Mouse (Mus musculus) forebrain, embryonic 12.5 days (tissue): Measurements from ENCODE around the gene Vmn1r44. TPM values are rescaled to one million over a fixed set of nuclear protein-coding genes. Genes with fewer than 3 reads are reported as not detected.
"Not testable (repeated sequence)": the region's sequence is repeated elsewhere in the genome, so short reads cannot be mapped to it uniquely, and the experiment has no call there.

Experiments
- ATAC-seq: fragments of 200-750 bp; cut with Nextera tagmentation; 2 replicates; pipeline ENCODE4 v1.8.0; 2017; ENCODE audit warnings: moderate TSS enrichment; ENCODE audit not compliant: low FRiP score
- H3K27ac ChIP-seq: fragments of 300-500 bp; sonication (generic); 2 replicates; pipeline ENCODE4 v1.5.1; 2016; ENCODE audit warnings: mild to moderate bottlenecking
- H3K27me3 ChIP-seq: fragments of 300-500 bp; sonication (generic); 2 replicates; pipeline ENCODE4 v1.6.1; 2016; ENCODE audit warnings: mild to moderate bottlenecking
- H3K36me3 ChIP-seq: fragments of 300-500 bp; sonication (generic); replicated peaks from 2 replicates; pipeline ENCODE4 v1.6.1; 2016; ENCODE audit warnings: mild to moderate bottlenecking
- H3K4me1 ChIP-seq: fragments of 300-500 bp; sonication (generic); 2 replicates; pipeline ENCODE4 v1.6.1; 2016
- H3K4me2 ChIP-seq: fragments of 300-500 bp; sonication (generic); 2 replicates; pipeline ENCODE4 v1.6.1; 2016; ENCODE audit warnings: mild to moderate bottlenecking, moderate library complexity
- H3K4me3 ChIP-seq: fragments of 300-500 bp; sonication (generic); replicated peaks from 2 replicates; pipeline ENCODE4 v1.5.1; 2016; ENCODE audit warnings: mild to moderate bottlenecking
- H3K9ac ChIP-seq: fragments of 300-500 bp; sonication (generic); 2 replicates; pipeline ENCODE4 v1.6.1; 2016; ENCODE audit warnings: mild to moderate bottlenecking
- H3K9me3 ChIP-seq: fragments of 300-500 bp; sonication (generic); 2 replicates; pipeline ENCODE4 v1.6.1; 2016
- WGBS: fragments of 180-500 bp; shearing (Covaris S2); methylation state at CpG from one replicate; pipeline ENCODE4 v1.1.7; 2016; 5-methylcytosine and 5-hydroxymethylcytosine counted together
- polyA plus RNA-seq: library from polyadenylated mRNA; unstranded; fragments of >200 nt; fragmentation: Nextera tagmentation; extraction: Ambion mirVana; gene quantifications from 2 replicates; pipeline ENCODE4 v1.2.1, GENCODE M21; 2016

The Vmn1r44 gene
- not detected in 2 replicates for polyA plus RNA-seq

DNA sequence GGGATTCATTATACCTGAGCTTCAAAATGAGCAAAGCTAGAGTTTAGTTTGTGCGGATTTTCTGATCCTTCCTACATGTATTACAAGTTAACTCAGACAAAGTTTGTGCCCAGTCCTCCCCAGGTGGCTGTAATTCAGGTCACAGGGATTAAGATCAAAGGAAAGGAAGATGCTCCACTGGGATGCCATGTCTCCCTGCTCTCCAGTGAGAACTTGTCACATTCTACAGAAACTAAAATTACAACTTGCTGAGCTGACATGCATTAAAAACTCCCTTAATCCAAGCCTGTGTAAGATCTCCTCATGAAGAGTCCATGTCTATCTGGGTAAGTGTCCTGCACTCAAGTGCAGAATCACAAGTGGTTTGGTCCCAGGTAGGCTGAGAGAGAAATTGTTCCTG lies at the start of gene Vmn1r44:
TSS of gene Vmn1r44 (plus strand) at position 301 of the 400 bp plus-strand sequence.
- H3K4me3 ChIP-seq = no peak within 1 kb of the TSS
- 91% methylated on average over 1 of the region's 1 CpGs for WGBS

GRCm38 (mm10) chr6:89857552-89857951 lies 25.9 kb upstream of the Vmn1r44 start:
- 83% methylated on average over 3 of the region's 3 CpGs for WGBS
- H3K4me1 ChIP-seq = no peaks in the 10 kb centered on the region
- H3K36me3 ChIP-seq = no peaks in the 10 kb centered on the region
- H3K9ac ChIP-seq = no peak overlapping the region
- no peak overlapping the region for H3K27ac ChIP-seq
- H3K4me3 ChIP-seq = no peak overlapping the region
- no peaks in the 10 kb centered on the region for H3K27me3 ChIP-seq
- no peak overlapping the region for H3K4me2 ChIP-seq
- no peak for ATAC-seq
- peaks cover 26% of the 10 kb centered on the region for H3K9me3 ChIP-seq

More for the DNA sequence above, at the start of gene Vmn1r44:
- no peak within 1 kb of the TSS for H3K27ac ChIP-seq
- H3K4me2 ChIP-seq = no peak within 1 kb of the TSS
- H3K9me3 ChIP-seq = 0 out of 2 replicates have a peak, but pooled peaks cover 2% of the 10 kb centered on the region
- ATAC-seq = no peak
- no peaks in the 10 kb centered on the region for H3K36me3 ChIP-seq
- H3K4me1 ChIP-seq = no peaks in the 10 kb centered on the region
- H3K27me3 ChIP-seq = no peaks in the 10 kb centered on the region
- no peak within 1 kb of the TSS for H3K9ac ChIP-seq

- no peak overlapping the region for H3K9ac ChIP-seq
- H3K36me3 ChIP-seq = no peaks in the 10 kb centered on the region
- peaks cover 35% of the 10 kb centered on the region for H3K9me3 ChIP-seq
- H3K27me3 ChIP-seq = no peaks in the 10 kb centered on the region
- no peak overlapping the region for H3K4me3 ChIP-seq
- H3K27ac ChIP-seq = no peak overlapping the region
- 93% methylated on average over 2 of the region's 2 CpGs for WGBS
- H3K4me2 ChIP-seq = no peak overlapping the region
- H3K4me1 ChIP-seq = no peaks in the 10 kb centered on the region
- no peak for ATAC-seq
Measured at GRCm38 (mm10) chr6:89859839-89860238, 23.6 kb upstream of the Vmn1r44 start.

DNA sequence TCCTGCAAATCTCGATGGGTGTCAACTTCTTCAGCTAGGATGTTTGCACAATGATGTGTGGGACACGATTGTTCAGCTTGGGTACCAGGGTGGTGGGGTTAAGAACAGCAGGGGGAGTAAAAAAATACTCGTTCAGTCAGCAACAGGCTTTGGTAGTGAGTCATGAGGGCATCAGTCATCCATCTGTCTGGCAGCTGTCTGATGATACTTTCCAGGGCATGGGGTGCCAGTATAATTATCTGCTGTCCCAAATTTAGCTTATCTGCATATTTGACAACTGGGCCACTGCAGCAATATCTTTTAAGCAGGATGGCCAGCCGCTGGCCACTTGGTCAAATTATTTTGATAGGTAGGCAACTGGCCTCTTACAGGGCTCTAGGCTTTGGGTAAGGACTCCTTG lies 19.7 kb upstream of the Vmn1r44 start:
- peaks cover 41% of the 10 kb centered on the region for H3K9me3 ChIP-seq
- 78% methylated on average over 4 of the region's 4 CpGs for WGBS

GRCm38 (mm10) chr6:89867276-89867675 lies 16.2 kb upstream of the Vmn1r44 start:
- WGBS = 97% methylated on average over 2 of the region's 2 CpGs
- Histone ChIP-seq H3K27ac (no peak overlapping the region), H3K4me2 (no peak overlapping the region), H3K36me3 (no peaks in the 10 kb centered on the region), H3K4me1 (no peaks in the 10 kb centered on the region), H3K4me3 (no peak overlapping the region), H3K27me3 (no peaks in the 10 kb centered on the region), H3K9ac (no peak overlapping the region), H3K9me3 (peaks cover 27% of the 10 kb centered on the region)
- no peak for ATAC-seq

More for the DNA sequence above, 19.7 kb upstream of the Vmn1r44 start:
- no peak overlapping the region for H3K27ac ChIP-seq
- no peak overlapping the region for H3K4me2 ChIP-seq
- no peaks in the 10 kb centered on the region for H3K36me3 ChIP-seq
- ATAC-seq = no peak
- no peaks in the 10 kb centered on the region for H3K4me1 ChIP-seq
- no peak overlapping the region for H3K9ac ChIP-seq
- no peaks in the 10 kb centered on the region for H3K27me3 ChIP-seq
- H3K4me3 ChIP-seq = no peak overlapping the region

- WGBS = 76% methylated on average over 2 of the region's 2 CpGs
- no peak overlapping the region for H3K4me2 ChIP-seq
- H3K9me3 ChIP-seq = peaks cover 26% of the 10 kb centered on the region
- H3K9ac ChIP-seq = no peak overlapping the region
- no peak overlapping the region for H3K27ac ChIP-seq
- no peaks in the 10 kb centered on the region for H3K4me1 ChIP-seq
- no peak for ATAC-seq
- H3K4me3 ChIP-seq = no peak overlapping the region
- H3K36me3 ChIP-seq = no peaks in the 10 kb centered on the region
- H3K27me3 ChIP-seq = no peaks in the 10 kb centered on the region
Measured at GRCm38 (mm10) chr6:89867976-89868375, 15.5 kb upstream of the Vmn1r44 start.

DNA sequence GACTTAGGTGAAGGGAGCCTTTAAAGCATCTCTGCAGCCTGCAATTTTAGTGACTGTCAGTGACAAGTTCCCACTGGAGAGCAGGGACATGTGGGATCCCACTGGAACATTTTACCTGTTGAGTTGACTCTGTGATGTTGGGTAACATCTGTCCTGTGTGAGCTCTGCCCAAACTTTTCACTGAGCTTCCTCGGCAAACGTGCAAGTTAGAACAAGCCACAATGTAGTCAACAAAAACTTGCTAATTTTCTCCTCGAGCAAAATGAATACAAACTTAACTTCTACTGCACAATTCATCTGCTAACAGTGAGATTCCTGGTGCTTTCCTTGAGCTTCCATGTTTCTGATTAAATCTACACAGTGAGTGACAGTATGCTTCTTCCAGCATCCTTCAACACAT lies 7.1 kb upstream of the Vmn1r44 start, which contains the start of the genes Vmn1r42 and Vmn1r43:
TSS of gene Vmn1r42 (minus strand) at position 101 of the 400 bp plus-strand sequence.
TSS of gene Vmn1r43 (minus strand) at position 101 of the 400 bp plus-strand sequence.
- not testable (repeated sequence) for H3K4me2 ChIP-seq, H3K4me3 ChIP-seq, H3K4me1 ChIP-seq, H3K9ac ChIP-seq, H3K9me3 ChIP-seq, H3K36me3 ChIP-seq, H3K27me3 ChIP-seq, H3K27ac ChIP-seq, ATAC-seq
- WGBS = 85% methylated on average over 3 of the region's 3 CpGs

- H3K27ac ChIP-seq = no peak overlapping the region
- H3K9ac ChIP-seq = no peak overlapping the region
- ATAC-seq = no peak
- no peaks in the 10 kb centered on the region for H3K27me3 ChIP-seq
- no peak overlapping the region for H3K4me2 ChIP-seq
- H3K9me3 ChIP-seq = 0 out of 2 replicates have a peak, but pooled peaks cover 2% of the 10 kb centered on the region
- no peaks in the 10 kb centered on the region for H3K36me3 ChIP-seq
- no peak overlapping the region for H3K4me3 ChIP-seq
- WGBS = 71% methylated on average over 2 of the region's 2 CpGs
- H3K4me1 ChIP-seq = no peaks in the 10 kb centered on the region
Measured at GRCm38 (mm10) chr6:89876963-89877362, 6.5 kb upstream of the Vmn1r44 start.

DNA sequence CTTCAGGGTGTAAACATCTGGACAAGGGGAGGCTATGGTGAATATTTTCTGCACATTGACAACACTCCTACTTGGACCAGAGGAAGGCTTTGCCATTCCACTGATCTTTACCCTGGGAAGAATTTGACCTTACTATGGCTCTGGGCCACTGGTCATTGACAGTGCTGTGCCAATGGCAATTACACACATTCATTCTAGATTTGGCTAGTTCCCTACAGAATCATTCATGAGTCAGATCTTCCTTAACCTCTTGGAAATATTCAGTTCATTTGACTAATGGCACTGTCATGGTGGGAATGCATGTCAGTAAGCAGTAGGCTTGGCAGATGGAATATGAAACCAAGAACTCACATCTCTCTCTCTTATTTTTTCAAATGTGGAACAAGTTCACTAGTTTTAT lies 2.6 kb upstream of the Vmn1r44 start:
- H3K27ac ChIP-seq = no peak overlapping the region
- H3K9me3 ChIP-seq = 0 out of 2 replicates have a peak, but pooled peaks cover 2% of the 10 kb centered on the region
- no peak for ATAC-seq
- no peak overlapping the region for H3K4me2 ChIP-seq
- H3K4me3 ChIP-seq = no peak overlapping the region
- H3K4me1 ChIP-seq = no peaks in the 10 kb centered on the region
- H3K27me3 ChIP-seq = no peaks in the 10 kb centered on the region
- H3K36me3 ChIP-seq = no peaks in the 10 kb centered on the region
- H3K9ac ChIP-seq = no peak overlapping the region

GRCm38 (mm10) chr6:89883812-89884211 lies 352 bp downstream of the Vmn1r44 start:
- no peaks in the 10 kb centered on the region for H3K27me3 ChIP-seq
- ATAC-seq = no peak
- H3K27ac ChIP-seq = no peak overlapping the region
- no peak overlapping the region for H3K9ac ChIP-seq
- H3K4me3 ChIP-seq = no peak overlapping the region
- 57% methylated on average over 2 of the region's 2 CpGs for WGBS
- 0 out of 2 replicates have a peak, but pooled peaks cover 2% of the 10 kb centered on the region for H3K9me3 ChIP-seq
- no peaks in the 10 kb centered on the region for H3K36me3 ChIP-seq
- H3K4me2 ChIP-seq = no peak overlapping the region
- no peaks in the 10 kb centered on the region for H3K4me1 ChIP-seq

DNA sequence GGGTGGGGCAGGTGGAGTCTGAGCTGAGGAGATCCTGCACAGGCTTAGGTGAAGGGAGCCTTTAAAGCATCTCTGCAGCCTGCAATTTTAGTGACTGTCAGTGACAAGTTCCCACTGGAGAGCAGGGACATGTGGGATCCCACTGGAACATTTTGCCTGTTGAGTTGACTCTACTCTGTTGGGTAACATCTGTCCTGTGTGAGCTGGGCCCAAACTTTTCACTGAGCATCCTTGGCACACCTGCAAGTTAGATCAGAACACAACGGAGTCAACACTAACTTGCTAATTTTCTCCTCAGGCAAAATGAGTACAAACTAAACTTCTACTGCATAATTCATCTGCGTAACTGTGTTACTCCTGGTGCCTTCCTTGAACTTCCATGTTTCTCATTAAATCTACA lies 57.0 kb downstream of the Vmn1r44 start, which contains the start of gene Vmn1r45:
TSS of gene Vmn1r45 (minus strand) at position 101 of the 400 bp plus-strand sequence.
- 93% methylated on average over 2 of the region's 2 CpGs for WGBS
- not testable (repeated sequence) for H3K4me2 ChIP-seq, H3K27me3 ChIP-seq

GRCm38 (mm10) chr6:89940926-89941325 lies 57.5 kb downstream of the Vmn1r44 start:
- H3K27me3 ChIP-seq = no peaks in the 10 kb centered on the region
- H3K27ac ChIP-seq = no peak overlapping the region
- H3K36me3 ChIP-seq = no peaks in the 10 kb centered on the region
- no peak overlapping the region for H3K4me2 ChIP-seq
- H3K9ac ChIP-seq = no peak overlapping the region
- no peaks in the 10 kb centered on the region for H3K4me1 ChIP-seq
- ATAC-seq = no peak
- no peak overlapping the region for H3K4me3 ChIP-seq
- no peaks in the 10 kb centered on the region for H3K9me3 ChIP-seq
- WGBS = 78% methylated on average over 2 of the region's 2 CpGs

More for the DNA sequence above, 57.0 kb downstream of the Vmn1r44 start, which contains the start of gene Vmn1r45:
- H3K36me3 ChIP-seq, ATAC-seq, H3K9ac ChIP-seq, H3K4me3 ChIP-seq, H3K4me1 ChIP-seq, H3K27ac ChIP-seq, H3K9me3 ChIP-seq: not testable (repeated sequence)
